ENCODE assay signal across 17 mouse cellular contexts in the genomic region with DNA sequence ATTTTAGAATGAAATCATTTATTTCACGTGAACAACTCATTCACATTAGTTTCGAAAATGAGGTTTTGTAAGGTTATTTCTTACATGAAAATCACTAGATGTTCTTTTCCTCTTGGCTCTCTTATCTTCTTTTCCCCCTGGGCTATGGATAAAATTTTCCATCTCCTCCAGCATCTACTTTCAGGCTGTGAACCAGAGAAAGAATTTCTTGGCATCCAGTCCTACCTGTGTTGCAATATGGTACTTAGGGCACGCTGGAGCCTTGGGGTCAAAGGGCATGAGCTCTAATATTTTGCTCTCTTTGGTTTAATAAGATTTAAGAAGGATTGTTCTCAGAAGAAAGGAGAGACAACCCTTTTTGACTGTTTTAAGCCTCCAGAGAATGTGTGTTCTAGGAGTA.
DNase-seq lines count a peak whose midpoint lies in the region; ATAC-seq lines count a peak whose summit lies in the region.
"Had no signal": no experiment of that assay in that cellular context is flagged by ENCODE, and none has a peak within 500 bp of the region (broad histone marks: within the 10 kb centered on the region; RNA-seq: fewer than 3 reads in every experiment).

No protein-coding gene starts in this region.

- no peak overlapping the region for H3K27ac ChIP-seq in kidney, embryonic 16.5 days (ENCODE audit: low read length)
- H3K27ac ChIP-seq: layer of hippocampus, adult 2 months; limb, embryonic 13.5 days; macrophage; midbrain, embryonic 13.5 days had no signal

- H3K9me3 ChIP-seq in kidney, embryonic 16.5 days (ENCODE audit: low read length): no peaks in the 10 kb centered on the region
- H3K9me3 ChIP-seq: limb, embryonic 13.5 days; midbrain, embryonic 13.5 days had no signal

- no peaks in the 10 kb centered on the region for H3K4me1 ChIP-seq in kidney, embryonic 16.5 days (ENCODE audit: insufficient read depth, low read length)
- H3K4me1 ChIP-seq: limb, embryonic 13.5 days; midbrain, embryonic 13.5 days had no signal

- WGBS in kidney, embryonic 16.5 days: 83% methylated on average over 3 of the region's 3 CpGs

- no peak overlapping the region for H3K9ac ChIP-seq in kidney, embryonic 16.5 days (replicated peaks; ENCODE audit: low read length)
- H3K9ac ChIP-seq: limb, embryonic 13.5 days; midbrain, embryonic 13.5 days had no signal

- no peaks in the 10 kb centered on the region for H3K27me3 ChIP-seq in kidney, embryonic 16.5 days (ENCODE audit: insufficient read depth, low read length)
- H3K27me3 ChIP-seq: limb, embryonic 13.5 days; midbrain, embryonic 13.5 days had no signal

- peak; percentile 13 to 62 for DNase-seq in adrenal gland, adult (ENCODE audit: inconsistent age in 2 of 2, low spot score in 1 of 2)
- no peak for DNase-seq in adrenal gland, postnatal 4 days (ENCODE audit: low spot score in 2 of 2)
- peak; percentile 42 for DNase-seq in kidney, adult 11 months
- peak; percentile 62 for DNase-seq in 3T3-L1 (ENCODE audit: low read depth, low spot score)
- peak; percentile 36 to 83 for DNase-seq in kidney, postnatal 36 days
- no peak for DNase-seq in urinary bladder, adult 2 months (ENCODE audit: low spot score)
- DNase-seq: cerebellum, adult 8-10 months; embryo, embryonic 11 days; right cerebral cortex, postnatal 25 days; thymus, postnatal 14 days had no signal

- H3K4me3 ChIP-seq in kidney, embryonic 16.5 days (ENCODE audit: low read length): no peak overlapping the region
- H3K4me3 ChIP-seq: layer of hippocampus, adult 2 months; limb, embryonic 13.5 days; midbrain, embryonic 13.5 days had no signal

- no peak for ATAC-seq in kidney, embryonic 16.5 days (ENCODE audit: low FRiP score, low TSS enrichment)
- ATAC-seq in cerebellum, adult (ENCODE audit: insufficient number of reproducible peaks, low FRiP score, low TSS enrichment): no peak
- ATAC-seq: forebrain, embryonic 14.5 days; midbrain, embryonic 13.5 days had no signal

- no peaks in the 10 kb centered on the region for H3K36me3 ChIP-seq in kidney, embryonic 16.5 days (ENCODE audit: insufficient read depth, low read length)
- H3K36me3 ChIP-seq: limb, embryonic 13.5 days; midbrain, embryonic 13.5 days had no signal

- no peak overlapping the region for H3K4me2 ChIP-seq in kidney, embryonic 16.5 days (replicated peaks; ENCODE audit: low read depth, low read length)
- H3K4me2 ChIP-seq: limb, embryonic 13.5 days; midbrain, embryonic 13.5 days had no signal

Comparison
In these comparisons a context has a peak if more than half of its experiments do, and no peak if none do; other contexts are left out.
1. DNase-seq: peak in adrenal gland, adult (2 of 2), kidney, adult 11 months (single experiment), 3T3-L1 (single experiment) and kidney, postnatal 36 days (2 of 2); none in adrenal gland, postnatal 4 days (0 of 2) and urinary bladder, adult 2 months (single experiment).